Comparison of ENCODE assay signal across 19 mouse cellular contexts in genomic region chr2:5804440-5805045, GRCm38 (mm10). TPM values are rescaled to one million over a fixed set of nuclear protein-coding genes. Genes with fewer than 3 reads are reported as not detected.
DNase-seq lines count a peak whose midpoint lies in the region; ATAC-seq and TF ChIP-seq lines count a peak whose summit lies in the region.
"Had no signal": no experiment of that assay in that cellular context is flagged by ENCODE, and none has a peak within 500 bp of the region (broad histone marks: within the 10 kb centered on the region; RNA-seq: fewer than 3 reads in every experiment).

No protein-coding gene starts in this region.

- no peak for ATAC-seq in liver, embryonic 11.5 days (replicated peaks; ENCODE audit: low FRiP score)
- ATAC-seq in granulocyte monocyte progenitor cell, adult 5-6 weeks (replicated peaks; ENCODE audit: poor library complexity, severe bottlenecking): peak; percentile 83
- no peak for ATAC-seq in forebrain, embryonic 14.5 days
- ATAC-seq: forebrain, embryonic 13.5 days; inflammation-experienced regulatory T-cells, adult 6 months; midbrain, embryonic 13.5 days had no signal

- H3K27ac ChIP-seq in liver, adult 2 months (replicated peaks; ENCODE audit: insufficient read depth, low read depth, low read length): no peak overlapping the region
- H3K27ac ChIP-seq in liver, embryonic 11.5 days (ENCODE audit: low read depth, low read length): no peak overlapping the region
- H3K27ac ChIP-seq in forebrain, embryonic 14.5 days (ENCODE audit: low read depth, low read length): no peak overlapping the region
- H3K27ac ChIP-seq: forebrain, embryonic 13.5 days; hindbrain, embryonic 12.5 days; liver, embryonic 13.5 days; midbrain, embryonic 13.5 days had no signal

- peak; percentile 21 for DNase-seq in liver, adult 2 months (ENCODE audit: extremely low read depth, low read depth, low spot score)
- DNase-seq in liver, embryonic 11.5 days (ENCODE audit: low spot score): no peak
- DNase-seq in B cell, adult 2 months: peak; percentile 72 to 76
- peak; percentile 79 to 81 for DNase-seq in spleen, postnatal 36 days (ENCODE audit: low spot score in 2 of 2)
- no peak for DNase-seq in forebrain, embryonic 14.5 days (ENCODE audit: low spot score)
- no peak for DNase-seq in MN1 (ENCODE audit: low spot score)
- DNase-seq: adrenal gland, adult 8-10 months; cerebellum, adult 11 months; cerebellum, postnatal 14 days; kidney, adult 8-10 months; kidney, postnatal 4 days; liver, embryonic 13.5 days had no signal

- no peak overlapping the region for H3K4me3 ChIP-seq in liver, adult 2 months (ENCODE audit: insufficient read depth, low read depth, low read length)
- no peak overlapping the region for H3K4me3 ChIP-seq in liver, embryonic 11.5 days (ENCODE audit: low read depth, low read length)
- no peak overlapping the region for H3K4me3 ChIP-seq in forebrain, embryonic 14.5 days (ENCODE audit: low read depth, low read length)
- H3K4me3 ChIP-seq: forebrain, embryonic 13.5 days; hindbrain, embryonic 12.5 days; liver, embryonic 13.5 days; midbrain, embryonic 13.5 days had no signal

- no peaks in the 10 kb centered on the region for H3K79me2 ChIP-seq in liver, adult 2 months (ENCODE audit: control insufficient read depth, insufficient read depth, low read length)

- TF ChIP-seq CTCF in liver, adult 2 months (IDR thresholded peaks at IDR 0.05; ENCODE audit: low read depth, low read length): no peak

- no peak overlapping the region for H3K4me2 ChIP-seq in liver, embryonic 11.5 days
- H3K4me2 ChIP-seq in forebrain, embryonic 14.5 days (ENCODE audit: low read length): no peak overlapping the region
- H3K4me2 ChIP-seq: forebrain, embryonic 13.5 days; hindbrain, embryonic 12.5 days; liver, embryonic 13.5 days; midbrain, embryonic 13.5 days had no signal

- H3K9me3 ChIP-seq in liver, embryonic 11.5 days (ENCODE audit: control insufficient read depth, low read length): no peaks in the 10 kb centered on the region
- 0 out of 2 replicates have a peak, but pooled peaks cover 2% of the 10 kb centered on the region for H3K9me3 ChIP-seq in forebrain, embryonic 14.5 days (replicated peaks; ENCODE audit: control insufficient read depth, low read length)
- H3K9me3 ChIP-seq: forebrain, embryonic 13.5 days; hindbrain, embryonic 12.5 days; liver, embryonic 13.5 days had no signal

- no peaks in the 10 kb centered on the region for H3K27me3 ChIP-seq in liver, adult 2 months (ENCODE audit: control insufficient read depth, insufficient read depth, low read length)
- H3K27me3 ChIP-seq in liver, embryonic 11.5 days (replicated peaks; ENCODE audit: control insufficient read depth, insufficient read depth, low read length): no peaks in the 10 kb centered on the region
- H3K27me3 ChIP-seq in forebrain, embryonic 14.5 days (replicated peaks; ENCODE audit: control insufficient read depth, insufficient read depth, low read length): no peaks in the 10 kb centered on the region
- H3K27me3 ChIP-seq: forebrain, embryonic 13.5 days; hindbrain, embryonic 12.5 days; liver, embryonic 13.5 days; midbrain, embryonic 13.5 days had no signal

- H3K36me3 ChIP-seq in liver, adult 2 months (ENCODE audit: control insufficient read depth, insufficient read depth, low read length): peaks cover 34% of the 10 kb centered on the region
- H3K36me3 ChIP-seq in liver, embryonic 11.5 days (ENCODE audit: control insufficient read depth, insufficient read depth, low read length): peaks cover 16% of the 10 kb centered on the region; the same call in 1 of the 2 replicates
- peaks cover 67% of the 10 kb centered on the region for H3K36me3 ChIP-seq in forebrain, embryonic 14.5 days (ENCODE audit: control insufficient read depth, insufficient read depth, low read length)

- TF ChIP-seq POLR2A in liver, adult 2 months (IDR thresholded peaks at IDR 0.05; ENCODE audit: extremely low read depth, insufficient read depth, low read length): no peak

- H3K9ac ChIP-seq in liver, adult 2 months (ENCODE audit: low read depth, low read length): no peak overlapping the region
- no peak overlapping the region for H3K9ac ChIP-seq in liver, embryonic 11.5 days (ENCODE audit: low read depth, low read length)
- H3K9ac ChIP-seq in forebrain, embryonic 14.5 days (ENCODE audit: low read length): no peak overlapping the region
- H3K9ac ChIP-seq: forebrain, embryonic 13.5 days; hindbrain, embryonic 12.5 days; liver, embryonic 13.5 days; midbrain, embryonic 13.5 days had no signal

- WGBS in liver, adult 2 months: 86% methylated on average over 6 of the region's 6 CpGs
- WGBS in liver, embryonic 11.5 days: 58% methylated on average over 6 of the region's 6 CpGs
- WGBS in forebrain, embryonic 14.5 days: 92% methylated on average over 6 of the region's 6 CpGs

- H3K4me1 ChIP-seq in liver, adult 2 months (ENCODE audit: control insufficient read depth, insufficient read depth, low read length): no peaks in the 10 kb centered on the region
- H3K4me1 ChIP-seq in liver, embryonic 11.5 days (replicated peaks; ENCODE audit: control insufficient read depth, insufficient read depth, low read length): peaks cover 11% of the 10 kb centered on the region
- H3K4me1 ChIP-seq in forebrain, embryonic 14.5 days (ENCODE audit: control insufficient read depth, insufficient read depth, low read length): no peaks in the 10 kb centered on the region
- H3K4me1 ChIP-seq: forebrain, embryonic 13.5 days; hindbrain, embryonic 12.5 days; midbrain, embryonic 13.5 days had no signal

RNA-seq across cellular contexts. Expression of gene Nudt5, which starts 40.3 kb away (rescaled TPM):
- total RNA-seq in liver, adult 2 months (2014; rRNA removed): 13.9 and 15.8 TPM in 2 replicates
- polyA plus RNA-seq in liver, adult 2 months (2012; rRNA removed): 4.2 and 5.2 TPM in 2 replicates
- polyA plus RNA-seq in liver, embryonic 11.5 days (2014; fragmentation: Nextera tagmentation; extraction: Ambion mirVana): 120 and 123 TPM in 2 replicates
- 63.6 and 73.3 TPM in 2 replicates for total RNA-seq in granulocyte monocyte progenitor cell, adult 5-6 weeks (2014; fragmentation: Nextera tagmentation)
- total RNA-seq in granulocyte monocyte progenitor cell, adult 5-6 weeks (2017): 83.9 and 88.2 TPM in 2 replicates
- 32.0 and 36.2 TPM in 2 replicates for polyA plus RNA-seq in forebrain, embryonic 14.5 days (2014; fragmentation: Nextera tagmentation; extraction: Ambion mirVana)

RNA-seq across cellular contexts. Expression of gene Cdc123, which starts 40.4 kb away (rescaled TPM):
- 92.7 and 117 TPM in 2 replicates for total RNA-seq in liver, adult 2 months (2014; rRNA removed)
- 29.5 and 33.9 TPM in 2 replicates for polyA plus RNA-seq in liver, adult 2 months (2012; rRNA removed)
- polyA plus RNA-seq in liver, embryonic 11.5 days (2014; fragmentation: Nextera tagmentation; extraction: Ambion mirVana): 278 and 298 TPM in 2 replicates
- 113 and 134 TPM in 2 replicates for total RNA-seq in granulocyte monocyte progenitor cell, adult 5-6 weeks (2014; fragmentation: Nextera tagmentation)
- 108 and 112 TPM in 2 replicates for total RNA-seq in granulocyte monocyte progenitor cell, adult 5-6 weeks (2017)
- 278 and 301 TPM in 2 replicates for polyA plus RNA-seq in forebrain, embryonic 14.5 days (2014; fragmentation: Nextera tagmentation; extraction: Ambion mirVana)

RNA-seq across cellular contexts. Expression of gene Gm13199, which starts 58.2 kb away (rescaled TPM):
- 0.34 and 0.65 TPM in 2 replicates for total RNA-seq in liver, adult 2 months (2014; rRNA removed)
- polyA plus RNA-seq in liver, adult 2 months (2012; rRNA removed): 0.27 and 0.57 TPM in 2 replicates
- 2.0 TPM in 2 replicates for polyA plus RNA-seq in liver, embryonic 11.5 days (2014; fragmentation: Nextera tagmentation; extraction: Ambion mirVana)
- total RNA-seq in granulocyte monocyte progenitor cell, adult 5-6 weeks (2014; fragmentation: Nextera tagmentation): 7.8 TPM in 1 of 2 replicates, not detected in the other
- not detected in 2 replicates for total RNA-seq in granulocyte monocyte progenitor cell, adult 5-6 weeks (2017)
- 0.63 and 0.85 TPM in 2 replicates for polyA plus RNA-seq in forebrain, embryonic 14.5 days (2014; fragmentation: Nextera tagmentation; extraction: Ambion mirVana)
- total RNA-seq: heart, adult 18-20 months had no signal
- polyA plus RNA-seq: G1E had no signal

Comparison
In these comparisons a context has a peak if more than half of its experiments do, and no peak if none do; other contexts are left out.
1. DNase-seq: peak in liver, adult 2 months (single experiment), B cell, adult 2 months (2 of 2) and spleen, postnatal 36 days (2 of 2); none in liver, embryonic 11.5 days (single experiment), forebrain, embryonic 14.5 days (single experiment) and MN1 (single experiment).